Mouse (Mus musculus) lung, postnatal 4 days (tissue): Measurements from ENCODE around the gene Bcl2l1.
A peak's percentile ranks its signal among the peaks of the same experiment; 100 is the strongest.

ENCODE experiments used
- DNase-seq, 2 experiments: peaks; one replicate each; pipeline ENCODE4 v3.0.0; 2021

Gene Bcl2l1

DNA sequence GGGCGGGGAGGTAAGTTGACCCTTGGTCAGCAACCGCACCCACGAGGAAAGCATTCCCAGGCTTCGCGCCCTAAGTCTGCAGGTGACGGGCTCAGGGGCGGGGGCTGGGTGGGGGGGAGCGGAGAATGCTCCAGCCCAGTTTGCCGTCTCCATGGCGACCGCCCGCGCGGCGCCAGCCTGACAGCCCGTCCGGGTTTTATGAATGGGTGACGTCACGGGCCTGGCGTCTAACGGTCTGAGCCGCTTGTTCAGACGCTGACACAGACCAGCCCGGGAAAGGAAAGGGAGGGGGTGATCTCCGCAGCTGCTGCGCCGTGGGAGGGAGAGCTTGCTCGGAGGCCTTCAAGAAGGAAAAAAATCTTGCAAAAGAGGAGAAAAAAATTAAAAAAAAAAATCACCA is 96.5 kb downstream of the Bcl2l1 start:
- DNase-seq, result peak; percentile 96 to 99

DNA sequence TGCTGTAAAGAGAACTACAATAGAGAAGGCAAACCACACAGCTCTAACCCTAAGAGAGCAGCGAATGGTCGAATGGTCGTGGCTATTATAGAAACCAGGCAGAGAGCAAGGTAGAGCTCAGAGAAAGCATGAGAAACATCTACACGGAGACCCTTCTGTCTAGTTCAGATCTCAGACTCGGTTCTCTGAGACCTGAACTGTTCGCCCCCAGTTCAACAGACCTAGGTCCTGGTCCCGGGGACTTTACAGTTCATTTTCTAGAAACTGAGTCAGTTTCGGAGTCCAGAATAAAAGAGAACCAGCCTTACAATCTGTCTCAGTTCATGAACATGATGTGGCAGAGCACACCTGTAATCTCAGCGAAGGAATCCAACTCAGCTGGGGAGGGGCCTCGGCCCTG is 97.0 kb downstream of the Bcl2l1 start:
- DNase-seq, result no peak

GRCm38 (mm10) chr2:152733201-152733600 is 98.3 kb downstream of the Bcl2l1 start:
- no peak for DNase-seq
